Mouse (Mus musculus) lung, postnatal 25 days (tissue): ENCODE results near the gene Atn1.

Experiments
- DNase-seq: peaks from one replicate; pipeline ENCODE4 v3.0.0; 2022; ENCODE audit warnings: low spot score

The Atn1 gene

DNA sequence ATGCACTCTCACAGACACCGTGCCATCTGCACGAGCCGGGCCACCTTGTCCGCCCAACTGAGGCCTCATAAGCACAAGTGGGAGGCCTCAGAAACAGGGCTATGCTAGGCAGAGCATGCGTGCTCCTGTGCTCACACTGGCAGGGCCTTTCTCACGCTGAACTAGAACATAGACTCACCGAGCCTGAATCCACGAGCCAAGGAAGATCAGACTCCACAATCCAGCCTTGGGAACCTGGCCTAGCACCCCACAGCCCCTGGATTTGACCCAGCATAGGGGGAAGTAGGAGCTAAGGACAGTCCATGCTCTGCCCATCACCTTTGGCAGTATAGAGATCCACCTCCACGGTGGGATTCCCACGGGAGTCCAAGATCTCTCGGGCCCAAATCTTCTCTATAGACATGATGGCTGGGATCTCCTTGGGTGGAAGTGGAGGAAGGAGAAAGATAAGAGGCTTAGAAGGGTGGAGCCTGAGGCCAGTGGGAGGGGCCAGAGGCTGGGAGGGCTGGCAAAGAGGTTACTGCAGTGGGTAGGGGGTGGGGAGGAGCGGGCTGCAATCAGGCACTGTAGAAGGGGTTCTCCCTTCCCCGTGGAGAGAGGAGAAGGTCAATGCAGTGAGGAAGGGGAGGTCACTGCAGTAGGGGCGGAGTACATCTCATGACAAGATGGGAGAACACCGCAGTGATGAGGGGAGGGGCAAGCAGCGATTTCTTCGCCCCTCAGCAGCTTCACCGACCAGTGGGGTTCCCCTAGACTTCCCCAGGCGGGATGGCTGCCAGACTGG is 11.8 kb upstream of the Atn1 start:
- DNase-seq: no peak

DNA sequence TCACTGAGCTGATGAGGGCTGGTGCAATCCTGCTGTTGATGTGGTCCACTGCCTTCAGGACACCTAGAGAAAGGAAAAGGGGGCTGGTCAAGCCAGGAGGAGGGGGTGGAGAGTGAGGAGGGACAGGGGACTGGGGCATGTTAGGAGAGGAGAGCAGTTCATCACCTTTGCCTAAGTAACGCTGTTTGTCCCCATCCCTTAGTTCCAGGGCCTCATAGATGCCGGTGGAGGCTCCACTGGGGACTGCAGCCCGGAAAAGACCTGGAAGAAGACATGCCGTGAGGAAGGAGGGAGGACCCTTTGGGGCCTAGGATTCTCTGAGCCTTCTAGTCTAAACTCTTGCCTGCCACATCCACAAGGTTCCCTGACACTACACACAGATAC is 11.2 kb upstream of the Atn1 start:
- no peak for DNase-seq

DNA sequence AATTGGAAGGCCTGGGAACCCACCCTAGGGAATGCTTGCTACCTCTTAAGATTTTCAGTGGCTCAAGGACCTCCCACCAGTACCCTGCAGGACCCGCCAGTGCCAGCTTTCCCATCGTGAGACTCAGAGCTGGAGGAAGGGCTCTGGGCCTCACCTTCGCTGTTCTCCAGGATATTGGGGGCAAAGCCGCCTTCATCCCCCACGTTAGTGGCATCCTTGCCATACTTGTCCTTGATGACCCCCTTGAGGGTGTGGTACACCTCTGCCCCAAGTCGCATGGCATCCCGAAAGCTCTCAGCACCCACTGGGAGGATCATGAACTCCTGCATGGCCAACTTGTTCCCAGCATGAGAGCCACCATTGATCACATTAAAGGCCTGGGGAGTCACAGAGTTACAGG is 9.6 kb upstream of the Atn1 start:
- DNase-seq: no peak

DNA sequence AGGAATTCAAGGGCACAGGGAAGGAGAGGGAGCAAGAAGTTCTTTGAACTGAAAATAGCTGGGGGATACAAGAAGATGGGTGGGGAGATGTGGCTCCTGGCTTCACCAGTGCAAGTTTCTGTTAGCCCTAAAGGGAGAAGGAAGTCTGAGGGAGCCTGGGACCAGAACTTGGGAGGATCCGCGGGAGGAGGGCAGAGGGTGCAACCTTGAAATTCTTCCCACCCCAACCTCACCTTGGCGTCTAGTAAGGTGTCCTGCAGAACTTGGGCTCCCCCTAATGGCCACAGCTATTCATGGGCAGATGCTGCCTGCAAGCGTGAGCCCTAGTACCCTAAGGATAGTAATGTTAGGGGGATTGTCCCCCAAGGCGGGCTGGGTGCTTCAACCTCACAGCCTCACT is 2.9 kb upstream of the Atn1 start:
- peak; percentile 88 for DNase-seq

DNA sequence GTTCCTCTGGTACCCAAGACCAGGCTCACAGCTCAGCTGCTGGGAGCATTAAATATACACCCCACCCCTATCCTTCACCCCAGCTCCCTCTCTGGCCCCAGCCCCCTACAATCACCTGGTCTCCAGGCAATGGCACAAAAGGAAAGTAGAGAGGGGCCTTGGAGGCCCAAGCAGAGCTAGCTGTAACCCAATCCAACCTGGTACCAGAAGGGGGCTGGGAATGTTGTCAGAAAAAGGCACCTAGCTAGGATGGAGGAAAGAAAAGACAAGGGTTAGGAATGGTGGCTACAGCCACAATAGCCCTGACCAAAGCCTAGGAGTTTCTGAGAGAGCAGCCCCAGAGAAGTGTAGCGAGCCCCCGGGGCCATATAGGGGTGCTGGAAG is 2.5 kb upstream of the Atn1 start:
- no peak for DNase-seq

DNA sequence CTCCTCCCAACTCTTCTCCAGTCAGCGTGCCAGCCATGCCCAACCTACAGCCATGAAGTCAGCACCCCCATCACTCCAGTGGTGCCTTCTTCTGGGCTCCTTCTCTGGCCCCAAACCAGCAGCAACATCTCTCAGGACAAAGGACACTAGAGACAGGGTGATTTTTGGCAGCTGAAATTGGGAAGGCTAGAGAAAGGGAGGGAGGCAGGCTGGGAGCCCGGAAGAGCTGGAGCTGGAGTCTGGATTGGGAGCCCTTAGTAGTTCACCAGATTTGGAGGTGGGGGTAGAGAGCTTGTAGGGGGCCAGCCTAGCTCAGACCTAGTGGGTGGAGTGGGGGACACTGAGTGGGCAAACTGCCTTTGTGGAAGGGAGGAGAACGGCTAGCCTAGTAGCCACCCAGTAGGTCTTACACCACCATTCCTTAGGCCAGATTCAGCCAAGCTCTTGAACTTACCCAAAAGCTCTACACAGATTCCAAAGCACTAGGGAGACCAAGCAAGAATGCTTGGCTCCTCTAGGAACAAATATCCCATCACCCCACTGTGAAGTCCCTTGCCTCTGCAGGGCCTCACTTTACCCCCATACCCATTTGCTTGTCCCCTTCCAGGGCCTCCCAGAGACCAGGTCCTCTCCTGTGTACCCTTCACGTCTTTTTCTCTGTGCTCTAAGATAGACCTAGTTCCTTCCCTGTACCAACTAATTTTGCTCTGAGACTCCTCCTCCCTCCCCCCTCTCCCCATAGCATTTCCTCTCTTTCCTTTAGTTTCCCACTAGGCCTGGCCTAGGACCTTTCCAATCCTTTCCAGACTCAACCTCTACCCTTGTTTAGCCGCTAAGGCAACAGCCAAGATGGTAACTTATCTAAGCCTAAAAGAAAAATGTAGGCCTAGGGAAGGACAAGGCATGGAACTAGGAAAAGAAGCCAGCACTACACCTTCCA is 1.9 kb upstream of the Atn1 start:
- DNase-seq: no peak

DNA sequence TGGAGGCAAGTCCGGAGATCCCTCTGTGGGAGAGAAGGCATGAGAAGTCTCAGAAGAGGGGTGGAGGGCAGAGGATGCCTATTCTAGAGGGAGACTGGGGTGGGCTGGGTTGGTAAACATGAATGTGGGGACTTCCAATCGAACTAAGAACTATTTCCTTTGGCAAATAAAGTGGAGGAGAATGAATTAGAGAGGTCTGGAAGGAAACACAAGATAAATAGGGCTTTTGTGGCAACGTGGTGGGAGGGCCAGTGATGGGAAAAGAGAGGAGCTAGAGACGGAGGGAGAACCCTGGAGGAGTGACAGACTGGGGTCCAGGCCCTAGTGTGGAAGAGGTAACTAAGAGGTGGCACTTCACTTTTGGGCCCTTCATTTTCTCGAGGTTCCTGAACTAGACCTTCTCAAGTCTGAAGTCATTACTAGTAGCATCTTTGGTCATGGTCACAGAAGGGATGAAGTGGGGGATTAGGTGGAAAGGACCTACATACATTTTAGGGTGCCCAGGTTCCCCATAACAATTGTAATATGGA is 1.1 kb upstream of the Atn1 start:
- DNase-seq: no peak

DNA sequence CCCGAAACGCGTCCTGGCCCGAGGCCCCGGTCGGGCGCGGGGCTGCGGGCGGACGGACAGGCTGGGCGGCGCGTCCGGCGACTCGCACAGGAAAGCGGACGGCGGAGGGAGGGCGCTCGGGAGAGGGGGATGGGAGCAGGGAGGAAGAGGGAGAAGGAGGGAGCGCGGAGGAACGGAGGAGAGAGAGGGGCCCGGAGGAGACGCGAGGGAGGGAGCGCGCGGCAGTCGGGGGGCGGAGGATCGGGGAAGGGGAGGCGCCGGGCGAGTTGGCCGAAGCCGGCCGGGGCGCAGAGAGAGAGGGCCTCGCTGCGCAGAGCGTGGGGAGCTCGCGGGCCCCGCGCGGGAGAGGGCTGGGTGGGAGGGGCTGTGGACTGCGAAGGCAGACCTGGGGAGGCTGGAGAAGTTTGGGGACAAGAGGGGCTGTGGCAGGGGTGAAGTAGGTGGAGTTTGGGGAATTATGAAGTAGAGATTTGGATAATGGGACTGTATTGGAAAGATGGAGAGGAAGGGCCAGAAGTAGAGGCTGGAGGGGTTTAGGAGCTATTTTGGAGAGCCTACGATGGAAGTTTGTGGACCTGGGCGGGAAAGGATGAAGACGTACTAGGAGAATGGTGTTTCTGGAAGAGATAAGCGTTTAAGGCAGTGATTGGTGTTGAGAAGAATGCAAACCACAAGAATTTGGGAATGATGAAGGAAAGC is 477 bp upstream of the Atn1 start:
- DNase-seq: peak; percentile 81

DNA sequence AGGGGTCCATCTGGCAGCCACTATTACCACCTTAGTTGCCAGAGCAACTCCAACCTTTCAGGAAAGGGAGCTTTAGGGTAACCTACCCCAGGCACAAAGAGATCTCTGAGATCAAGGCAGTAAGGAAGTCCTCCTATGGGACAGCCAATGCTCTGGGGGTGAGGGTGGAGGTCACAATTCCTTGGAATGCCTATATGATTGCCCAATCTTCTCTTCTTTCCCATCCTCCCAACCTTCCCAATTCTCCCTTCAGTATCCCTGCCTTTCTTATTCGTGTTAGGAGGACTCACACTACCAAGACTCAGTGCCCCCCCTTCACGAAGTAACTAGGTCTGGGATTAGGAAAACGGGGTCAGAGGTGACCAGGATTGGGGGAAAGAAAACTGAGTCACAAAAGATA is 1.0 kb downstream of the Atn1 start:
- DNase-seq: no peak

DNA sequence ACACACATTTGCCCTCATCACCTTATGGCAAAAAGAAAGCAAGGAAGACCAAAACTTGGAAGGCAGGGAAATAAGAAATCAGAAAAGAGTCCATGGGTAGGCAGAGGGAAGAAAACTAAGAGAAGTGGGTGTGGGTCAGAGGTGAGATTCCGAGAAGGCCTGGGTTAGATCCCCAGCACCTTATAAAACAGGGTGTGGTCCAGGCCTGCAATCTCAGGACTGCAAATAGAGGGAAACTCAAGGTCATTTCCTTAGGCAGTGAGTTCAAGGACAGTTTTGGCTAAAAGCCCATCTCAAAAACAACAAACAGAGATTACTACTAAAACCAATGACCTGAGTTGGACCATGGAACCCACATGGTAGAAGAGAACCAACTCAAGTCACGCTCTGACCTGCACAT is 2.5 kb downstream of the Atn1 start:
- no peak for DNase-seq

DNA sequence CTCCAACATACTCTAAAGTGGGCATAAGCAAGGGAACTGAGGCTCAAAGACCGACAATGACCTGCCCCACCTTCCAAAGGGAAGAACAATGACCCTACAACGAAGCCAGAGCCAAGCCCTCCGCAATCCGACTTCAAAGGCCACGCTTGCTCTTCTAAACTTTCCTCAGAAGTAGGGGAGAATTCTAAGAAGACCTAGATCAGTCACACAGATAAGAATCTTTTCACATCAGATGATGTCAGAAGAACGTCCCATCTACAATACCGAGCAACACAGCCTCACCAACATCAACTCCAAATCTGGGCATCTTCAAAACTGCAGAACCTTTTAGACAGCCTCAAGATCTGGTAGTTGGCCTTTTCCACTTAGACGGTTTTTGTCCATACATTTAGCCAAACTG is 5.9 kb downstream of the Atn1 start:
- no peak for DNase-seq

DNA sequence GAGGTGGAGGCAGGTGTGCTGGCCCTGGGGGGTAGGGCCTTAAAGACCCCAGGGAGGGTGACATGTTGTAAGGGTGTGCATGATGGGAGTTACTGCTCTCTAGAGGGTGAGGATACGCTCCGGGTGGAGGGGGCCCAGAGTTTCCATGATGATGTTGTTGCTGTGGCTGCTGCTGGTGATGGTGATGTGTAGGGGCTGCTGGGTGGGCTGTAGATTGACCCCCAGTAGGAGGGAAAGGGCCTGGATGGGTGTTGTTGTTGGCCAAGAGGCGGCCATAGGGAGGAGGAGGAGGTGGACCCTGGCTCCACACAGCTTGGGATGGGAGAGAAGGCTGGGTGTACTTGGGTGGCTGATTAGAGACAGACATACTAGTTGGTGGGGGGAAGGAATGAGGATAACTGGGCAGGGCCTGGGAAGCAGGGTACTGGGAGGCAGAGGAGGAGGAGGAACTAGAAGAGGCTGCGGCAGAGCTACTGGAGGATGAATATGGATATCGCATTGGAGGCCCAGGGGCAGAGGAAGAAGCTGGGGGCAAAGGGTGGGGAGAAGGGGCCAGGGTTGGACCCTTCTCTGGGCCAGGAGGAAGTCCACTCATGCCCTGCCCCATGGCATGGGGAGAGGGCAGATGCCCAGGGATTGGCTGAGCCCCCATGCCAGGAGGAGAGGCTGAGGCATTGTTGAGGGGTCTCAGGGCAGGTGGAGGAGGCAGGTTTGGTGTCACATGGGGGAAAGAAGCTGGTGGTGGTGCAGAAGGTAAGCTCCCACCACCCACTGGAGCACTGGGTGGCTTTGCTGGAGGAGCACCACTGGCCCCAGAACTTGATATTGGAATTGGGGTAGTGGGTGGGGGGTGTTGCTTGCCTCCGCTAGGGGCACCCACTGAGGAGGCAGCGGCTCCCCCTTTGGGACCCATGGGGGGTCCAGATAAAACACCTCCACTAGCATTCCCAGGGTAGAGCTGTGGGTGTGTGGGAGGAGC is 9.4 kb downstream of the Atn1 start:
- no peak for DNase-seq

DNA sequence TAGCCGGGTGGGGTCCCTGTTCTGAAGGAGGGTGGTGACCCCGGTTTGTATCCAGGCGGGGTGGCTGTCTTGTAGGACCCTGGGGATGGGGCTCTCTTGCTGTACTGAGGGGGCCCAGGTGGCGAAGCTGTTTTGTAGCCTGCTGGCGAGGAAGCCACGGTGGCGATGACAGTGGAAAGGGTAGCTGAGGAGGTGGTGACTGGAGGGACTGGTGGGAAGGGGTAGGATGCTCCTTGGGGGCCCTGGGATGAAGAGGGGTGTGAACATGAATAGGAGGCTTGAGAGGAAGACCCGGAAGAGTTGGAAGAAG is 10.1 kb downstream of the Atn1 start:
- DNase-seq: no peak

DNA sequence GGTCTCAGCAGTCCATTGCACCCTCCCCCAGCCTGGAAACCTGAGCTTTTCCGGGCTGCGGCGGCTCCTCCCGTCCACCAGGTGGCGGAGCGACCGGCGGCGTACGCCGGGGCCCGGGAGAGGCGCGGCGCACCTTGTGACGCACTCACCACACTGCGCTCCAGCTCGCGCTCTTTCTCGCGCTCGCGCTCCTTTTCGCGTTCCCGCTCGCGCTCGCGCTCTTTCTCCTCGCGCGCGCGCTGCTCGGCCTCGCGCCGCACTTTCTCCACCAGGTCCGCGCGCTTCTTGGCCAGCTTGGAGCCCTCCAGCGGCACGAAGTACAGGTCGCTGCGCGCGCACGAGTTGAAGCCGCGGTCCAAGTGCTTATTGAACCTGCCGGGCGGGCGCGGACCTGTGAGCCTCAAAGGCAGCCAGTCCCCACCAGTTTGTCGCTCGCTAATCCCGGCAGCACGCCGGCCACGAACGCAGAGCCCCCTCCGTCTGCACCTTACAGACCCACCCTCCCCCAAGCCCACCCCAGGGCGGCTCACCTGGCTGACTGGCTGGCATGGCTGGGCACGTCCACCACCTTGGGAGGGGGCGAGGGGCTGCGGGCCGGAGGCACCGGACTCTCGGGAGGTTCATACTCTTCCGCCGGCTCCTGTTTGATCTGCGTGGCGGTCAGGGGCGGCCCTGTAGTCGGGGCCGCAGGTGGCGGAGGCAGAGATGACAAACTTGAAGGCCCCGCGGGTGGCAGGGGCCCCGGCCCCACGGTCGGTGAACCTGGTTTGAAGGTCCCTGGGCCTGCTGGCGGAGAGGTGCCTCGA is 10.6 kb downstream of the Atn1 start:
- peak; percentile 94 for DNase-seq

DNA sequence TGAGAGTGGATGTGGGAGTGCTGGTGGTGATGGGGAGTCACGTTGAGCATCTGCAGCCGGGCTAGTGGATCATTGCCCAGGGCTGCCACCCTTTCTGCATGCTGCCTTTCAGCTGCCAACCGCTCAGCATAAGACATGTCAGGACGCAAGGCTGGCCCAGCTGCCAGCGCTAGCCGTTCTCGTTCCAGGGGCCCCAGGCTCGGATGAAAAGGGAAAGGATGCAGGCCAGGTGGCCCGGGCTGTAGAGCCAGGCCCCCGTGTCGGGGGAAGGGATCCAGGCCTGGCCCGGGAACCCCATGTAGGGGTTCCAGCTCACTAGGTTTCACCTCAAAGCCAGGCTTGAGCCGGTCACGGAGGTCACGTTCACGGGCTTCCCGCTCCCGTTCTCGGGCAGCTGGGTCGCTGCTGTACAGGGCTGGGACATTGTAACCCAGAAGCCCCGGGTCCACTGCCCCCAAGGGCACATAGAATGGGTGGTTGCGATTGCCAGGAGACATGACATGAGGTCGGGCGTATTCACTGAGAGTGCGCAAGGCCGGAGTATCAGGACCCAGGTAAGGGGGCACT is 11.5 kb downstream of the Atn1 start:
- no peak for DNase-seq

DNA sequence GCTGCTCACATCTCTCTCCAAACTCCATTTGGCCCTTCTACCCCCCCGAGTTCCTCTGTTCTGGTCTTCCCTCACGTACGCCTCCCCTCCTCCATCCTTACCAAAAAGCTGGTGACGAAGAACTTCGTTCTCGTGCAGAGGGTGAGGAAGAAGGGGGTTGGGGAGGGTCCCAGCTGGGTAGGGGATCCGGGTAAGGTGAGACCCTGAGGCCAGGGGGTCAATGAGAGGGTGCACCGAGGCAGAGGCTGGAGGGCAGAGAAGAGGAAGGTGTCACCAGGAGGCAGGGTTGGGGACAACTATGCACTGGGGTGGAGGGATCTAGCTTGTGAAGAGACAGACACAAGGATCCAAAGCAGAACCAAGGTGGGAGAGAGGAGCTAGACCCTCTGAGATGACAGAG is 12.7 kb downstream of the Atn1 start:
- no peak for DNase-seq

DNA sequence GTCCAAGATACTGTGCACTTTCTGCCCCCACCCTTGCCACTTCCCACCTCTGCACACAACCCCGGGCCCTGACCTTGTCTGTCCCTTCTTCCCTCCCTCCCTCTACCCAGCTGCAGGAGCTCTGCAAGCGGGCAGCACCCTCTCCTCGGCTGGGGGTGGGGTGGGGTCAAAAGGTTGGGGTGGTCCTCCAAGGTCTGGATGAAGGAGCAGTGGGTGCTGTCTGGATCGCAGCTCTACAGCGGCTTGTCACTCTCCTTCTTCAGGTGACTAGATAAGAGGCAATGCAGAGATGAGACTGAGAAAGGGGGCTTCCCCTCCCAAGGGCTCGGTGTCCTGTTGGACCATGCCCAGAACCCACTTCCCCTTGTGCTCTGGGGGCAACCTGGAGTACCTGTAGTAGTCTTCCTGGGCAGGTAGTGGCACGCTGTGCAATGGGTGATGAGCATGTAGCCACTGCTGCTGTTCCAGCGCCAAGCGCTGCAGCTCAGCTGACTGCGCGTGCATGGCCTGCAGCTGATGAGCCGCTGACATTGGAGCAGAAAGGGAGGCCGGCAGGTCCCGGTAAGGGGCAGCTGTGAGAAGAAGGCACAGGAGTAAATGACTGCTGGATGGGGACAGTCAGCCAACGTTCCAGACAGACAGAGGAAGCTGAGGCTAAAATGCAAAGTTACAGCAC is 13.3 kb downstream of the Atn1 start:
- no peak for DNase-seq

DNA sequence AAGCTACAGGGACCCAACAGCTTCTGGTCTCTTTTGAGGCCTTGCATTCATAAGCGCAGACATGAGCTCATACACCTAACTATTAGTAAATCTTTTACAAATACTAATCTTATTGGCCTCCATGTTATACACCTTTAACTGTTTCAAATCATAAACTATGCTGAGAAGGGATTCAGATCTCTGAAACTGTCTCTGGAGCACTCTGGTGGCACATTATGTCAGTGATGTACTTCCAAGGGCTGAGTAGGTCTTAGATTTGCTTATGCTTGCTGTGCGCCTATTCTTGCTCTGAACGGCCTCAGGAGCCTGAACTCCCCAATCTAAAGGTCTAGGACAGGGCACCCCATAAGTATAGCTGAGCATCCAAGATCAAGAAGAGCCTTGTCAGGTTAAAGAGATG is 14.5 kb downstream of the Atn1 start:
- DNase-seq: no peak

DNA sequence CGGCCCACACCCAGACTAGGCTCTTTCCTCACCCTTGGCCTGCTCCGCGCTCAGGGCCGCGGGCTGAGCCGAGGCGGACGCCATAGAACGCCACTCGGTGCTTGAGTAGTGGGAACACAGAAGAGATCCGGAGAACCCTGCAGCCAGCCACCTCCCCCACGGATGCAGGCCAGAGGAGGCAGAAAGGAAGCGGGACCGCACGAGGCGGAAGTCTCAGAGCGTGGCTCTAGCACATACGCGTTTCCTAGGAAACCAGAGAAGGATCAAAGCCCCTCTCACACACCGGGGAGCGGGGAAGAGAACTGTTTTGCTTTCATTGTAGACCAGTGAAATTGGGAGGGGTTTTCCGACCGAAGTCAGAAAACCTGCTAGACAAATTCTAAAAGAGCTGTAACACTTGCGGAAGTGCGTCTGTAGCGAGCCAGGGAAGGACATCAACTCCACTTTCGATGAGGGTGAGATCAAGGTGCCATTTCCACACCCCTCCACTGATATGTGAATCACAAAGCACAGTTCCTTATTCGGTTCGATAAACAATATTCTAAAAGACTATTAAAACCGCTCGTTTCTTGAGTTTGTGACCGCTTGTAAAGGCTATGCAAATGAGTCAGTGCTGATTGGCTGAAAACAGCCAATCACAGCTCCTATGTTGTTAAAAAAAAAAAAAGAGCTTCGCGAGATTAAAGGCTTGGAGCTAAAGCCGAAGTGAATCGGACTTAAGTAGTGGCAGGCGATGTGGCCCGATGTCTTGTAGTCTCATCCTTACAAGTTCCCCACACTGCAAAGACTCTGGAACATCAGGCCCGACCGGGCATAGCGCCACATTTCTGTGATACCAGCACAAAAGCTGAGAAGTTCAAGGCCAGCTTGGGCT is 15.2 kb downstream of the Atn1 start, which contains the start of gene Grcc10:
Gene Grcc10 (minus strand): TSS at position 487 of the 874 bp plus-strand sequence.
- peak; percentile 91 for DNase-seq
